Mouse (Mus musculus): ENCODE results near the gene Slpi. TPM values are rescaled to one million over a fixed set of nuclear protein-coding genes. Genes with fewer than 3 reads are reported as not detected.

Gene Slpi
- polyA plus RNA-seq, 1 experiment: 1.6 TPM

GRCm38 (mm10) chr2:164430697-164431096 is 41.8 kb upstream of the Slpi start:
- no peak for TF ChIP-seq POLR2A (IDR thresholded peaks at IDR 0.05; ENCODE audit: insufficient read depth, low read length)
- TF ChIP-seq CTCF (IDR thresholded peaks at IDR 0.05; ENCODE audit: low read depth, low read length): no peak
- TF ChIP-seq EP300 (IDR thresholded peaks at IDR 0.05; ENCODE audit: insufficient read depth, low read depth, low read length): no peak; the same call in 1 of the 2 replicates
- Histone ChIP-seq H3K27ac (ENCODE audit: insufficient read depth, low read length) (peak overlapping the region; percentile 40), H3K9me3 (replicated peaks; ENCODE audit: control insufficient read depth, insufficient read depth, low read length, poor library complexity, severe bottlenecking) (no peaks in the 10 kb centered on the region), H3K36me3 (ENCODE audit: control insufficient read depth, insufficient read depth, low read length, poor library complexity, severe bottlenecking) (peaks cover 26% of the 10 kb centered on the region), H3K4me1 (ENCODE audit: control insufficient read depth, insufficient read depth, low read length) (peaks cover 25% of the 10 kb centered on the region), H3K9ac (ENCODE audit: low read depth, poor library complexity, severe bottlenecking) (peak overlapping the region; percentile 58), H3K27me3 (ENCODE audit: control insufficient read depth, insufficient read depth, low read length, poor library complexity, severe bottlenecking) (no peaks in the 10 kb centered on the region), H3K4me3 (ENCODE audit: low read depth, low read length) (peak overlapping the region; percentile 26)

GRCm38 (mm10) chr2:164429881-164430615 is 41.2 kb upstream of the Slpi start:
- Histone ChIP-seq H3K27ac (ENCODE audit: insufficient read depth, low read length) (peak overlapping the region; percentile 40), H3K36me3 (ENCODE audit: control insufficient read depth, insufficient read depth, low read length, poor library complexity, severe bottlenecking) (peaks cover 32% of the 10 kb centered on the region), H3K9ac (ENCODE audit: low read depth, poor library complexity, severe bottlenecking) (0 out of 2 replicates have a peak overlapping the region, but pooled peaks have one; percentile 58), H3K4me1 (ENCODE audit: control insufficient read depth, insufficient read depth, low read length) (peaks cover 18% of the 10 kb centered on the region), H3K27me3 (ENCODE audit: control insufficient read depth, insufficient read depth, low read length, poor library complexity, severe bottlenecking) (no peaks in the 10 kb centered on the region), H3K9me3 (replicated peaks; ENCODE audit: control insufficient read depth, insufficient read depth, low read length, poor library complexity, severe bottlenecking) (no peaks in the 10 kb centered on the region), H3K4me3 (ENCODE audit: low read depth, low read length) (peak overlapping the region; percentile 9)
- TF ChIP-seq CTCF (IDR thresholded peaks at IDR 0.05; ENCODE audit: low read depth, low read length): no peak
- no peak for TF ChIP-seq POLR2A (IDR thresholded peaks at IDR 0.05; ENCODE audit: insufficient read depth, low read length)
- TF ChIP-seq EP300 (IDR thresholded peaks at IDR 0.05; ENCODE audit: insufficient read depth, low read depth, low read length): no peak

- TF ChIP-seq CTCF (IDR thresholded peaks at IDR 0.05; ENCODE audit: low read depth, low read length) (no peak), EP300 (IDR thresholded peaks at IDR 0.05; ENCODE audit: insufficient read depth, low read depth, low read length) (no peak), POLR2A (IDR thresholded peaks at IDR 0.05; ENCODE audit: insufficient read depth, low read length) (no peak)
- Histone ChIP-seq H3K36me3 (ENCODE audit: control insufficient read depth, insufficient read depth, low read length, poor library complexity, severe bottlenecking) (peaks cover 41% of the 10 kb centered on the region), H3K9me3 (replicated peaks; ENCODE audit: control insufficient read depth, insufficient read depth, low read length, poor library complexity, severe bottlenecking) (no peaks in the 10 kb centered on the region), H3K27ac (ENCODE audit: insufficient read depth, low read length) (no peak overlapping the region), H3K4me3 (ENCODE audit: low read depth, low read length) (no peak overlapping the region), H3K27me3 (ENCODE audit: control insufficient read depth, insufficient read depth, low read length, poor library complexity, severe bottlenecking) (no peaks in the 10 kb centered on the region), H3K9ac (ENCODE audit: low read depth, poor library complexity, severe bottlenecking) (no peak overlapping the region), H3K4me1 (ENCODE audit: control insufficient read depth, insufficient read depth, low read length) (peaks cover 14% of the 10 kb centered on the region)
Measured at GRCm38 (mm10) chr2:164428451-164428850, 39.6 kb upstream of the Slpi start.

- Histone ChIP-seq H3K27ac (ENCODE audit: insufficient read depth, low read length) (no peak overlapping the region), H3K27me3 (ENCODE audit: control insufficient read depth, insufficient read depth, low read length, poor library complexity, severe bottlenecking) (no peaks in the 10 kb centered on the region), H3K9ac (ENCODE audit: low read depth, poor library complexity, severe bottlenecking) (no peak overlapping the region), H3K4me3 (ENCODE audit: low read depth, low read length) (no peak overlapping the region), H3K36me3 (ENCODE audit: control insufficient read depth, insufficient read depth, low read length, poor library complexity, severe bottlenecking) (peaks cover 43% of the 10 kb centered on the region), H3K9me3 (replicated peaks; ENCODE audit: control insufficient read depth, insufficient read depth, low read length, poor library complexity, severe bottlenecking) (no peaks in the 10 kb centered on the region), H3K4me1 (ENCODE audit: control insufficient read depth, insufficient read depth, low read length) (peaks cover 11% of the 10 kb centered on the region)
- TF ChIP-seq EP300 (IDR thresholded peaks at IDR 0.05; ENCODE audit: insufficient read depth, low read depth, low read length) (no peak), POLR2A (IDR thresholded peaks at IDR 0.05; ENCODE audit: insufficient read depth, low read length) (no peak), CTCF (IDR thresholded peaks at IDR 0.05; ENCODE audit: low read depth, low read length) (no peak)
Measured at GRCm38 (mm10) chr2:164426952-164427351, 38.1 kb upstream of the Slpi start.

- Histone ChIP-seq H3K4me3 (ENCODE audit: low read depth, low read length) (no peak overlapping the region), H3K4me1 (ENCODE audit: control insufficient read depth, insufficient read depth, low read length) (peaks cover 9% of the 10 kb centered on the region), H3K27ac (ENCODE audit: insufficient read depth, low read length) (no peak overlapping the region), H3K9me3 (replicated peaks; ENCODE audit: control insufficient read depth, insufficient read depth, low read length, poor library complexity, severe bottlenecking) (no peaks in the 10 kb centered on the region), H3K36me3 (ENCODE audit: control insufficient read depth, insufficient read depth, low read length, poor library complexity, severe bottlenecking) (peaks cover 43% of the 10 kb centered on the region), H3K27me3 (ENCODE audit: control insufficient read depth, insufficient read depth, low read length, poor library complexity, severe bottlenecking) (no peaks in the 10 kb centered on the region), H3K9ac (ENCODE audit: low read depth, poor library complexity, severe bottlenecking) (no peak overlapping the region)
- TF ChIP-seq CTCF (IDR thresholded peaks at IDR 0.05; ENCODE audit: low read depth, low read length) (no peak), POLR2A (IDR thresholded peaks at IDR 0.05; ENCODE audit: insufficient read depth, low read length) (no peak), EP300 (IDR thresholded peaks at IDR 0.05; ENCODE audit: insufficient read depth, low read depth, low read length) (no peak)
Measured at GRCm38 (mm10) chr2:164426121-164426520, 37.2 kb upstream of the Slpi start.

- H3K4me1 ChIP-seq (ENCODE audit: control insufficient read depth, insufficient read depth, low read length): peaks cover 7% of the 10 kb centered on the region
- H3K27me3 ChIP-seq (ENCODE audit: control insufficient read depth, insufficient read depth, low read length, poor library complexity, severe bottlenecking): no peaks in the 10 kb centered on the region
- H3K36me3 ChIP-seq (ENCODE audit: control insufficient read depth, insufficient read depth, low read length, poor library complexity, severe bottlenecking): peaks cover 43% of the 10 kb centered on the region
- TF ChIP-seq EP300 (IDR thresholded peaks at IDR 0.05; ENCODE audit: insufficient read depth, low read depth, low read length): no peak
- TF ChIP-seq POLR2A (IDR thresholded peaks at IDR 0.05; ENCODE audit: insufficient read depth, low read length): no peak
- TF ChIP-seq CTCF (IDR thresholded peaks at IDR 0.05; ENCODE audit: low read depth, low read length): no peak
- no peak overlapping the region for H3K9ac ChIP-seq (ENCODE audit: low read depth, poor library complexity, severe bottlenecking)
- H3K4me3 ChIP-seq (ENCODE audit: low read depth, low read length): no peak overlapping the region
- no peak overlapping the region for H3K27ac ChIP-seq (ENCODE audit: insufficient read depth, low read length)
- H3K9me3 ChIP-seq (replicated peaks; ENCODE audit: control insufficient read depth, insufficient read depth, low read length, poor library complexity, severe bottlenecking): no peaks in the 10 kb centered on the region
Measured at GRCm38 (mm10) chr2:164425401-164425800, 36.5 kb upstream of the Slpi start.
